Mouse (Mus musculus) ES-E14 (cell line): Measurements from ENCODE around the gene N4bp2l2. TPM values are rescaled to one million over a fixed set of nuclear protein-coding genes. Genes with fewer than 3 reads are reported as not detected.

Source experiments
- DNase-seq: peaks from one replicate; pipeline ENCODE4 v3.0.0-alpha.2; 2013; ENCODE audit warnings: low read depth, low spot score
- H3K27ac ChIP-seq: 2 replicates; pipeline ENCODE4 v1.5.1; 2012; ENCODE audit warnings: low read depth, mild to moderate bottlenecking, low read length, moderate library complexity, mixed read lengths; ENCODE audit not compliant: poor library complexity, insufficient read depth, severe bottlenecking
- H3K36me3 ChIP-seq: 2 replicates; pipeline ENCODE4 v1.6.1; 2012; ENCODE audit warnings: mild to moderate bottlenecking, low read length, moderate library complexity, mixed read lengths; ENCODE audit not compliant: control insufficient read depth, poor library complexity, insufficient read depth, severe bottlenecking
- H3K4me1 ChIP-seq, 2 experiments: fragments of 150-350 bp in 1 of 2; sonication (generic) in 1 of 2; 2 replicates each; pipeline ENCODE4 v1.6.1; 2012; ENCODE audit warnings: low read length in 2 of 2, mild to moderate bottlenecking in 1 of 2, mixed read lengths in 1 of 2; ENCODE audit not compliant: control insufficient read depth in 2 of 2, insufficient read depth in 2 of 2, poor library complexity in 1 of 2
- H3K4me3 ChIP-seq, 2 experiments: fragments of 150-350 bp in 1 of 2; sonication (generic) in 1 of 2; 2 replicates each; pipeline ENCODE4 v1.5.1; 2012; ENCODE audit warnings: low read length in 2 of 2, low read depth in 1 of 2, mild to moderate bottlenecking in 1 of 2, mixed read lengths in 1 of 2; ENCODE audit not compliant: insufficient read depth in 1 of 2, poor library complexity in 1 of 2, severe bottlenecking in 1 of 2
- H3K9ac ChIP-seq: 2 replicates; pipeline ENCODE4 v1.6.1; 2012; ENCODE audit warnings: low read depth, mild to moderate bottlenecking, low read length, mixed read lengths; ENCODE audit not compliant: poor library complexity, insufficient read depth, severe bottlenecking
- H3K9me3 ChIP-seq: fragments of 150-350 bp; sonication (generic); 2 replicates; pipeline ENCODE4 v1.6.1; 2012; ENCODE audit warnings: low read depth, mild to moderate bottlenecking, low read length; ENCODE audit not compliant: control insufficient read depth, insufficient read depth
- CHD2 ChIP-seq: IDR thresholded peaks from 2 replicates; pipeline ENCODE4 v1.6.1; 2014; ENCODE audit warnings: mild to moderate bottlenecking, low read depth, low read length, inconsistent platforms
- HCFC1 ChIP-seq: IDR thresholded peaks from 2 replicates; pipeline ENCODE4 v1.6.1; 2012; ENCODE audit warnings: low read length, inconsistent platforms, borderline replicate concordance; ENCODE audit not compliant: insufficient read depth
- MAFK ChIP-seq: IDR thresholded peaks from 2 replicates; pipeline ENCODE4 v1.6.1; 2014; ENCODE audit warnings: mild to moderate bottlenecking, low read depth, low read length, inconsistent platforms; ENCODE audit not compliant: insufficient read depth
- ZC3H11A ChIP-seq: IDR thresholded peaks from 2 replicates; pipeline ENCODE4 v1.6.1; 2012; ENCODE audit warnings: low read depth, mild to moderate bottlenecking, inconsistent platforms, low read length, borderline replicate concordance
- ZNF384 ChIP-seq: IDR thresholded peaks from 2 replicates; pipeline ENCODE4 v1.6.1; 2012; ENCODE audit warnings: low read depth, low read length, inconsistent platforms
- in situ Hi-C, 2 experiments: fragments of 600-800 bp; cut with MboI; formaldehyde crosslinking; loops; one replicate each; pipeline ENCODE4 v1.15.1; 2025; ENCODE audit warnings: low sequenced_read_pairs in 2 of 2, inconsistent platforms in 1 of 2; ENCODE audit not compliant: unreplicated experiment in 2 of 2
- total RNA-seq: library from RNA; depleted of rRNA; stranded (reverse); fragments of 300-350 nt; gene quantifications from 2 replicates; pipeline ENCODE4 v1.2.3, GENCODE M21; 2012

N4bp2l2 gene
- total RNA-seq, 1 experiment = 58.4 TPM

GRCm38 (mm10) chr5:150564426-150564825, 101.6 kb downstream of the N4bp2l2 start:
- DNase-seq = no peak
- Histone ChIP-seq H3K36me3 (peaks cover 41% of the 10 kb centered on the region), H3K9ac (no peak overlapping the region), H3K9me3 (no peaks in the 10 kb centered on the region), H3K4me3 (no peak overlapping the region), H3K27ac (no peak overlapping the region), H3K4me1 (no peaks in the 10 kb centered on the region)
- in situ Hi-C loops = no loop called here
- TF ChIP-seq MAFK (no peak), CHD2 (no peak), ZNF384 (no peak), ZC3H11A (no peak), HCFC1 (no peak)

GRCm38 (mm10) chr5:150561783-150562182, 104.2 kb downstream of the N4bp2l2 start:
- no peak for DNase-seq
- H3K9me3 ChIP-seq = no peaks in the 10 kb centered on the region
- TF ChIP-seq ZC3H11A (no peak), MAFK (no peak), ZNF384 (no peak), HCFC1 (no peak), CHD2 (no peak)
- in situ Hi-C loops = no loop called here
- no peak overlapping the region for H3K4me3 ChIP-seq
- H3K27ac ChIP-seq = no peak overlapping the region
- no peaks in the 10 kb centered on the region for H3K4me1 ChIP-seq
- H3K36me3 ChIP-seq = peaks cover 30% of the 10 kb centered on the region
- H3K9ac ChIP-seq = no peak overlapping the region

GRCm38 (mm10) chr5:150561376-150561775, 104.6 kb downstream of the N4bp2l2 start:
- Histone ChIP-seq H3K9me3 (no peaks in the 10 kb centered on the region), H3K27ac (no peak overlapping the region), H3K36me3 (peaks cover 31% of the 10 kb centered on the region), H3K4me1 (no peaks in the 10 kb centered on the region), H3K4me3 (no peak overlapping the region), H3K9ac (no peak overlapping the region)
- in situ Hi-C loops = no loop called here
- no peak for DNase-seq
- TF ChIP-seq HCFC1 (no peak), ZC3H11A (no peak), ZNF384 (no peak), MAFK (no peak), CHD2 (no peak)

- H3K9me3 ChIP-seq = no peaks in the 10 kb centered on the region
- no peak overlapping the region for H3K4me3 ChIP-seq
- H3K27ac ChIP-seq = no peak overlapping the region
- TF ChIP-seq MAFK (no peak), ZNF384 (no peak), ZC3H11A (no peak), HCFC1 (no peak), CHD2 (no peak)
- H3K4me1 ChIP-seq = no peaks in the 10 kb centered on the region
- in situ Hi-C loops = no loop called here
- H3K36me3 ChIP-seq = peaks cover 31% of the 10 kb centered on the region
- H3K9ac ChIP-seq = no peak overlapping the region
- no peak for DNase-seq
These were observed 105.1 kb downstream of the N4bp2l2 start for GRCm38 (mm10) chr5:150560851-150561250.
